31 mouse cellular contexts compared by ENCODE assay signal in genomic region chr6:41256424-41256823, GRCm38 (mm10). TPM values are rescaled to one million over a fixed set of nuclear protein-coding genes. Genes with fewer than 3 reads are reported as not detected.
DNase-seq lines count a peak whose midpoint lies in the region; ATAC-seq and TF ChIP-seq lines count a peak whose summit lies in the region.
"Had no signal": no experiment of that assay in that cellular context is flagged by ENCODE, and none has a peak within 500 bp of the region (broad histone marks: within the 10 kb centered on the region; RNA-seq: fewer than 3 reads in every experiment).

No protein-coding gene starts in this region.

- no peak overlapping the region for H3K27ac ChIP-seq in forebrain, postnatal 0 days (ENCODE audit: low read depth, low read length)
- no peak overlapping the region for H3K27ac ChIP-seq in forebrain, embryonic 16.5 days (ENCODE audit: low read length)
- H3K27ac ChIP-seq in left cerebral cortex, adult 2 months = peak overlapping the region; percentile 75
- H3K27ac ChIP-seq: embryonic facial prominence, embryonic 13.5 days; embryonic facial prominence, embryonic 15.5 days; forebrain, embryonic 10.5 days; forebrain, embryonic 12.5 days had no signal

- intact Hi-C loops in left cerebral cortex, adult 2 months (cut with DNase I) = loop anchor here (5.0 kb wide), 2 partner anchors 154 to 199 kb away; no protein-coding TSS in a partner anchor

- H3K9me3 ChIP-seq in forebrain, postnatal 0 days (ENCODE audit: low read length) = no peaks in the 10 kb centered on the region
- no peaks in the 10 kb centered on the region for H3K9me3 ChIP-seq in forebrain, embryonic 16.5 days (ENCODE audit: control insufficient read depth, low read length)
- H3K9me3 ChIP-seq: embryonic facial prominence, embryonic 13.5 days; embryonic facial prominence, embryonic 15.5 days; forebrain, embryonic 10.5 days; forebrain, embryonic 12.5 days; G1E had no signal

- ATAC-seq in forebrain, postnatal 0 days = peak; percentile 73
- no peak for ATAC-seq in forebrain, embryonic 16.5 days
- ATAC-seq: activated CD4-positive, CD25-positive, alpha-beta regulatory T cell, adult 4 months; CD4-positive, CD25-positive, alpha-beta regulatory T cell, adult 4 months; forebrain, embryonic 14.5 days; Patski had no signal

- H3K36me3 ChIP-seq in forebrain, postnatal 0 days (ENCODE audit: insufficient read depth) = no peaks in the 10 kb centered on the region
- H3K36me3 ChIP-seq in forebrain, embryonic 16.5 days (ENCODE audit: control insufficient read depth, insufficient read depth) = no peaks in the 10 kb centered on the region
- H3K36me3 ChIP-seq: embryonic facial prominence, embryonic 13.5 days; embryonic facial prominence, embryonic 15.5 days; forebrain, embryonic 10.5 days; forebrain, embryonic 12.5 days; G1E had no signal

- DNase-seq in forebrain, postnatal 0 days = peak; percentile 13
- no peak for DNase-seq in left cerebral cortex, adult 2 months (ENCODE audit: extremely low spot score in 1 of 2, low spot score in 2 of 2)
- no peak for DNase-seq in left cerebral cortex, adult 11 months (ENCODE audit: low spot score)
- DNase-seq in kidney, adult 8-10 months = no peak
- DNase-seq: adrenal gland, adult 8-10 months; adrenal gland, postnatal 14 days; adrenal gland, postnatal 36 days; B cell, adult 2 months; cerebellum, adult 11 months; cerebellum, adult 18-20 months; cerebellum, adult 8-10 months; cerebellum, adult 9-11 months; cerebellum, postnatal 14 days; cerebellum, postnatal 36 days; embryo, embryonic 11 days had no signal

- H3K4me1 ChIP-seq in forebrain, postnatal 0 days (ENCODE audit: insufficient read depth) = no peaks in the 10 kb centered on the region
- H3K4me1 ChIP-seq in forebrain, embryonic 16.5 days (replicated peaks; ENCODE audit: control insufficient read depth, insufficient read depth, low read length) = no peaks in the 10 kb centered on the region
- H3K4me1 ChIP-seq: embryonic facial prominence, embryonic 13.5 days; embryonic facial prominence, embryonic 15.5 days; forebrain, embryonic 10.5 days; forebrain, embryonic 12.5 days had no signal

- no peak for TF ChIP-seq CTCF in forebrain, postnatal 0 days (IDR thresholded peaks at IDR 0.05; ENCODE audit: low read depth)
- no peak for TF ChIP-seq CTCF in left cerebral cortex, adult 2 months (IDR thresholded peaks at IDR 0.05)

- 81% methylated on average over 2 of the region's 2 CpGs for WGBS in forebrain, postnatal 0 days
- 90% methylated on average over 2 of the region's 2 CpGs for WGBS in forebrain, embryonic 16.5 days

- H3K4me3 ChIP-seq in forebrain, postnatal 0 days (ENCODE audit: low read depth, low read length) = no peak overlapping the region
- H3K4me3 ChIP-seq in forebrain, embryonic 16.5 days (replicated peaks; ENCODE audit: low read length) = no peak overlapping the region
- no peak overlapping the region for H3K4me3 ChIP-seq in left cerebral cortex, adult 2 months
- H3K4me3 ChIP-seq: embryonic facial prominence, embryonic 13.5 days; embryonic facial prominence, embryonic 15.5 days; erythroblast, embryonic 14.5 days; forebrain, embryonic 10.5 days; forebrain, embryonic 12.5 days had no signal

- H3K4me2 ChIP-seq in forebrain, postnatal 0 days (ENCODE audit: low read depth) = no peak overlapping the region
- H3K4me2 ChIP-seq in forebrain, embryonic 16.5 days (ENCODE audit: low read length) = no peak overlapping the region
- H3K4me2 ChIP-seq: embryonic facial prominence, embryonic 13.5 days; embryonic facial prominence, embryonic 15.5 days; forebrain, embryonic 12.5 days had no signal

- H3K27me3 ChIP-seq in forebrain, postnatal 0 days (ENCODE audit: insufficient read depth, low read length) = no peaks in the 10 kb centered on the region
- H3K27me3 ChIP-seq in forebrain, embryonic 16.5 days (replicated peaks; ENCODE audit: control insufficient read depth, insufficient read depth, low read length) = no peaks in the 10 kb centered on the region
- H3K27me3 ChIP-seq: CH12.LX; embryonic facial prominence, embryonic 13.5 days; embryonic facial prominence, embryonic 15.5 days; forebrain, embryonic 12.5 days had no signal

- H3K9ac ChIP-seq in forebrain, postnatal 0 days = no peak overlapping the region
- H3K9ac ChIP-seq in forebrain, embryonic 16.5 days (replicated peaks; ENCODE audit: low read depth, low read length) = no peak overlapping the region
- H3K9ac ChIP-seq: embryonic facial prominence, embryonic 13.5 days; embryonic facial prominence, embryonic 15.5 days; forebrain, embryonic 12.5 days had no signal

RNA-seq across cellular contexts. Expression of gene Try4, which starts 45.6 kb away (rescaled TPM):
- not detected in 2 replicates for total RNA-seq in forebrain, postnatal 0 days (2014; rRNA removed)
- not detected in 2 replicates for polyA plus RNA-seq in forebrain, postnatal 0 days (2015; fragmentation: Nextera tagmentation; extraction: Ambion mirVana)
- polyA plus RNA-seq in forebrain, embryonic 16.5 days (2015; fragmentation: Nextera tagmentation; extraction: Ambion mirVana) = not detected in 2 replicates
- not detected for total RNA-seq in left cerebral cortex, adult 2 months (2021)
- total RNA-seq: adrenal gland, adult 18-20 months; adrenal gland, adult 8-10 months; adrenal gland, postnatal 14 days; adrenal gland, postnatal 36 days; CH12.LX; common myeloid progenitor, adult 5-6 weeks; G1E had no signal
- polyA plus RNA-seq: activated CD4-positive, CD25-positive, alpha-beta regulatory T cell, adult 4 months; brain, embryonic 14.5 days; CD4-positive, CD25-positive, alpha-beta regulatory T cell, adult 4 months; embryonic facial prominence, embryonic 11.5 days; embryonic facial prominence, embryonic 13.5 days; embryonic facial prominence, embryonic 15.5 days; erythroblast, embryonic 14.5 days; forebrain, embryonic 10.5 days; forebrain, embryonic 12.5 days; forebrain, embryonic 14.5 days; G1E; Patski had no signal
